Mouse (Mus musculus) hindbrain, postnatal 0 days (tissue): ENCODE measurements around the gene Hist2h2be. TPM values are rescaled to one million over a fixed set of nuclear protein-coding genes. Genes with fewer than 3 reads are reported as not detected.
"Not testable (repeated sequence)": the region's sequence is repeated elsewhere in the genome, so short reads cannot be mapped to it uniquely, and the experiment has no call there.

Experiments used
- ATAC-seq: fragments of 200-750 bp; cut with Nextera tagmentation; 2 replicates; pipeline ENCODE4 v1.8.0; 2017; ENCODE audit warnings: mild to moderate bottlenecking, moderate TSS enrichment, moderate library complexity
- DNase-seq: peaks from one replicate; pipeline ENCODE4 v3.0.0-alpha.2; 2015; ENCODE audit warnings: low spot score
- H3K27ac ChIP-seq: fragments of 300-500 bp; sonication (generic); 2 replicates; pipeline ENCODE4 v1.5.1; 2014; ENCODE audit warnings: mild to moderate bottlenecking
- H3K27me3 ChIP-seq: fragments of 300-500 bp; sonication (generic); 2 replicates; pipeline ENCODE4 v1.6.1; 2014; ENCODE audit warnings: low read length, mixed read lengths; ENCODE audit not compliant: insufficient read depth
- H3K36me3 ChIP-seq: fragments of 300-500 bp; sonication (generic); 2 replicates; pipeline ENCODE4 v1.6.1; 2014; ENCODE audit warnings: low read length, mixed read lengths; ENCODE audit not compliant: insufficient read depth
- H3K4me1 ChIP-seq: fragments of 300-500 bp; sonication (generic); 2 replicates; pipeline ENCODE4 v1.6.1; 2014; ENCODE audit warnings: antibody characterized with exemption, low read length, mixed read lengths; ENCODE audit not compliant: insufficient read depth
- H3K4me2 ChIP-seq: fragments of 300-500 bp; sonication (generic); 2 replicates; pipeline ENCODE4 v1.6.1; 2014; ENCODE audit warnings: low read depth, mild to moderate bottlenecking, low read length, moderate library complexity, mixed read lengths
- H3K4me3 ChIP-seq: fragments of 300-500 bp; sonication (generic); 2 replicates; pipeline ENCODE4 v1.5.1; 2014; ENCODE audit warnings: low read length
- H3K9ac ChIP-seq: fragments of 300-500 bp; sonication (generic); replicated peaks from 2 replicates; pipeline ENCODE4 v1.6.1; 2014; ENCODE audit warnings: mild to moderate bottlenecking, low read length, moderate library complexity, mixed read lengths
- H3K9me3 ChIP-seq: fragments of 300-500 bp; sonication (generic); 2 replicates; pipeline ENCODE4 v1.6.1; 2016; ENCODE audit warnings: low read length, mixed read lengths
- CTCF ChIP-seq: IDR thresholded peaks from 2 replicates; pipeline ENCODE4 v1.5.1; 2016; ENCODE audit warnings: antibody characterized with exemption, control low read depth, low read depth
- WGBS: fragments of 180-500 bp; shearing (Covaris S2); extraction: QIAGEN DNeasy Blood & Tissue Kit; methylation state at CpG from one replicate; pipeline ENCODE4 v1.1.7; 2014; 5-methylcytosine and 5-hydroxymethylcytosine counted together
- polyA plus RNA-seq: library from polyadenylated mRNA; unstranded; fragments of >200 nt; fragmentation: Nextera tagmentation; extraction: Ambion mirVana; gene quantifications from 2 replicates; pipeline ENCODE4 v1.2.1, GENCODE M21; 2015
- total RNA-seq: library from RNA; depleted of rRNA; stranded (reverse); fragments of >200 nt; gene quantifications from 2 replicates; pipeline ENCODE4 v1.2.3, GENCODE M21; 2014

Hist2h2be gene
- total and polyA plus RNA-seq, 2 experiments from 2014 or later: 4.0 to 10.1 TPM

DNA sequence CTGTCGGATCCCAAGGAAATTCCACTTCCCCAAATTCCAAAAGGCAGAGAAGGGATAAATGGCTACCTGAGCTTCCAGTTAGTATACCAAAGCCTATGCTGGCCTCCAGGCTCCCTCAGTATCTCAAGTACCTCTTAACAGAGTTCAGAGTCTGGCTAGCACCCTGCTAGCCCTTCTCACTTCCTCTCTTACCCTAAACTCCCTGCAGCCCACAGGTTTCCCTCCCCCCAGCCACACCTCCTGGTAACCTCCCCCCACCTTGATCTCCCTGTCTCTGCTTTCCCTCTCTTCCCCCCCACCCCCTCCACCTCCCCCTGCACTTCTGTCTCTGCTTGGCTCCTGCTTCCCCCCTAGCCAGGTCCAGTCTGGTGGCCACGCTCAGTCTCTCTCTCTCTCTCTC is 21.2 kb upstream of the Hist2h2be start:
- Histone ChIP-seq H3K36me3 (no peaks in the 10 kb centered on the region; the same call in 1 of the 2 replicates), H3K27me3 (no peaks in the 10 kb centered on the region), H3K27ac (no peak overlapping the region), H3K9me3 (no peaks in the 10 kb centered on the region), H3K9ac (no peak overlapping the region), H3K4me3 (no peak overlapping the region), H3K4me2 (no peak overlapping the region), H3K4me1 (0 out of 2 replicates have a peak, but pooled peaks cover 8% of the 10 kb centered on the region)
- DNase-seq: no peak
- ATAC-seq: no peak
- no peak for TF ChIP-seq CTCF
- WGBS: 66% methylated on average over 2 of the region's 2 CpGs

DNA sequence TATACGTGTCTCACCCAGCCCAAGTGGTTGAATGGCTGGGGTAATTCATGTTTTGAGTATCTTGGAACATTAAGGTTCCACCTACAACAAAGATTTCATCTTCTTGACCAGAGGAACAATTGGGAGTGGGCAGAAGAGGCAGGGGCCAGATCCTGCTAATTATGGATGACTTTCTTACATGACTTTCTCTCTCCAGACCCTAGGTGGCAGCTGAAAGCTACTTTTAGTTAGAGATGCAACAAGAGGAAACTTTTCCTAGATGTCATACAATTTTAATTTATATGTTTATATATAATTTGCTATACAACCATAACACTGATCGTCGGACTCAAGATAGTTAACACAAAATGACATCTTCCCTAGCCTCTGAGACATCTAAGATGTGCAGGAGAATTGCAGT is 13.1 kb upstream of the Hist2h2be start:
- no peaks in the 10 kb centered on the region for H3K9me3 ChIP-seq
- H3K4me1 ChIP-seq: no peaks in the 10 kb centered on the region
- H3K4me3 ChIP-seq: no peak overlapping the region
- DNase-seq: peak; percentile 32
- peak; percentile 46 for TF ChIP-seq CTCF
- ATAC-seq: no peak
- H3K27me3 ChIP-seq: no peaks in the 10 kb centered on the region
- 80% methylated on average over 3 of the region's 3 CpGs for WGBS
- no peak overlapping the region for H3K27ac ChIP-seq
- H3K9ac ChIP-seq: no peak overlapping the region
- H3K36me3 ChIP-seq: no peaks in the 10 kb centered on the region
- no peak overlapping the region for H3K4me2 ChIP-seq

DNA sequence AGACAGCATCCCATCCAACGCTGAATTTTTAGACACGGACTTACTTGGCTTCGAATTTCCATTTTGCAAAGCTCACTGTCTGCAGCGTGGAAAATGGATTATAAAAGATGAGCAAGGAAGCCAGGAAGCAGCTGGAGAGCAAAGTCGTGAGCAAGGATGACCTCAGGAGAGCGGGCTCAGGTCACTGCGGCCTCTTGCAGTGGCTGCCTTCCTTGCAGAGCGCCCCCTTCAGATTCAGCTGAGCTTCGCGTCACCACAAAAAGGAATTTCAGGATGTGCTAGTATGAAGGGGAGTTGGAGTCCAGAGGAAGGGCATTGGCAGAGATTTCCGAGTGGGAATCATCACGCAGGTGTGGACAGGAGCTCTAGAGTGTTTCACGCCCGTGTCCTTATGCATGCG is 11.7 kb upstream of the Hist2h2be start:
- H3K4me3 ChIP-seq: no peak overlapping the region
- DNase-seq: peak; percentile 25
- no peaks in the 10 kb centered on the region for H3K9me3 ChIP-seq
- H3K4me1 ChIP-seq: no peaks in the 10 kb centered on the region
- no peaks in the 10 kb centered on the region for H3K36me3 ChIP-seq
- no peak for ATAC-seq
- TF ChIP-seq CTCF: peak; percentile 52
- H3K9ac ChIP-seq: no peak overlapping the region
- H3K27ac ChIP-seq: no peak overlapping the region
- H3K27me3 ChIP-seq: no peaks in the 10 kb centered on the region
- H3K4me2 ChIP-seq: no peak overlapping the region
- 22% methylated on average over 15 of the region's 15 CpGs for WGBS

GRCm38 (mm10) chr3:96219191-96219641 is 1.7 kb upstream of the Hist2h2be start:
- WGBS: under 1% methylated on average over 12 of the region's 12 CpGs
- no peaks in the 10 kb centered on the region for H3K36me3 ChIP-seq
- peak overlapping the region; percentile 69 for H3K9ac ChIP-seq
- TF ChIP-seq CTCF: peak; percentile 43
- no peaks in the 10 kb centered on the region for H3K27me3 ChIP-seq
- H3K27ac ChIP-seq: peak overlapping the region; percentile 98
- H3K4me1 ChIP-seq: peaks cover 16% of the 10 kb centered on the region
- ATAC-seq (peak; percentile 39; the same call in 1 of the 2 replicates), DNase-seq (no peak)
- H3K4me2 ChIP-seq: peak overlapping the region; percentile 79
- peak overlapping the region; percentile 60 for H3K4me3 ChIP-seq
- no peaks in the 10 kb centered on the region for H3K9me3 ChIP-seq

- DNase-seq (peak; percentile 91), ATAC-seq (peak; percentile 93)
- Histone ChIP-seq H3K9ac (peak within 1 kb of the TSS; percentile 69), H3K4me3 (peak within 1 kb of the TSS; percentile 60), H3K4me2 (peak within 1 kb of the TSS; percentile 79), H3K27me3 (no peaks in the 10 kb centered on the region), H3K27ac (peak within 1 kb of the TSS; percentile 98), H3K9me3 (no peaks in the 10 kb centered on the region), H3K4me1 (peaks cover 16% of the 10 kb centered on the region), H3K36me3 (no peaks in the 10 kb centered on the region)
- no peak for TF ChIP-seq CTCF
- under 1% methylated on average over 37 of the region's 37 CpGs for WGBS
Observed at GRCm38 (mm10) chr3:96219661-96220130, 1.2 kb upstream of the Hist2h2be start, which contains the start of the genes Bola1 and Hist2h2ab. Bola1 (minus strand) TSS chr3:96219709. Hist2h2ab (plus strand) TSS chr3:96219865.

GRCm38 (mm10) chr3:96220131-96220764 is 671 bp upstream of the Hist2h2be start:
- 0% methylated on average over 23 of the region's 47 CpGs for WGBS
- Histone ChIP-seq H3K4me3 (peak overlapping the region; percentile 60), H3K4me2 (peak overlapping the region; percentile 79), H3K9ac (peak overlapping the region; percentile 69), H3K27ac (peak overlapping the region; percentile 98), H3K4me1 (peaks cover 16% of the 10 kb centered on the region)
- not testable (repeated sequence) for H3K9me3 ChIP-seq, ATAC-seq, H3K36me3 ChIP-seq, H3K27me3 ChIP-seq
- peak; percentile 33 for DNase-seq
- TF ChIP-seq CTCF: peak; percentile 3; the same call in 1 of the 2 replicates

- no peak for TF ChIP-seq CTCF
Observed at GRCm38 (mm10) chr3:96221640-96222038, 720 bp downstream of the Hist2h2be start.

More at GRCm38 (mm10) chr3:96221640-96222038, 720 bp downstream of the Hist2h2be start:
- ATAC-seq (no peak), DNase-seq (peak; percentile 4)
- H3K9ac ChIP-seq: peak overlapping the region; percentile 69; the same call in 1 of the 2 replicates
- H3K4me3 ChIP-seq: peak overlapping the region; percentile 60
- no peaks in the 10 kb centered on the region for H3K36me3 ChIP-seq
- peak overlapping the region; percentile 79 for H3K4me2 ChIP-seq
- peak overlapping the region; percentile 98 for H3K27ac ChIP-seq
- no peaks in the 10 kb centered on the region for H3K27me3 ChIP-seq
- no peaks in the 10 kb centered on the region for H3K9me3 ChIP-seq
- peaks cover 16% of the 10 kb centered on the region for H3K4me1 ChIP-seq
- 9% methylated on average over 9 of the region's 9 CpGs for WGBS
